Mouse (Mus musculus) natural killer cell, adult 2 months (primary cell): ENCODE data around the gene Myo9a.
"Not testable (repeated sequence)": the region's sequence is repeated elsewhere in the genome, so short reads cannot be mapped to it uniquely, and the experiment has no call there.

Experiments
- DNase-seq, 2 experiments: peaks; one replicate each; pipeline ENCODE4 v3.0.0; 2022; ENCODE audit warnings: low spot score in 2 of 2

The Myo9a gene

GRCm38 (mm10) chr9:59949511-59949910, 198.8 kb downstream of the Myo9a start:
- no peak for DNase-seq

GRCm38 (mm10) chr9:59949981-59950380, 199.3 kb downstream of the Myo9a start:
- no peak for DNase-seq

GRCm38 (mm10) chr9:59951001-59951750, 200.5 kb downstream of the Myo9a start:
- DNase-seq: no peak

GRCm38 (mm10) chr9:59951943-59952342, 201.2 kb downstream of the Myo9a start:
- DNase-seq: no peak

- DNase-seq: no peak
These were observed 201.9 kb downstream of the Myo9a start for GRCm38 (mm10) chr9:59952515-59953070.

- DNase-seq: no peak
These were observed 202.9 kb downstream of the Myo9a start for GRCm38 (mm10) chr9:59953556-59953955.

- DNase-seq: no peak
These were observed 204.5 kb downstream of the Myo9a start for GRCm38 (mm10) chr9:59955199-59955598.

- no peak for DNase-seq
These were observed 205.0 kb downstream of the Myo9a start for GRCm38 (mm10) chr9:59955692-59956091.

GRCm38 (mm10) chr9:59956496-59956895, 205.8 kb downstream of the Myo9a start:
- DNase-seq: no peak

- not testable (repeated sequence) for DNase-seq
These were observed 207.4 kb downstream of the Myo9a start for GRCm38 (mm10) chr9:59958115-59958514.

GRCm38 (mm10) chr9:59959276-59959675, 208.6 kb downstream of the Myo9a start:
- DNase-seq: peak; percentile 66 to 78

GRCm38 (mm10) chr9:59960559-59960958, 209.9 kb downstream of the Myo9a start, which contains the start of gene Nr2e3:
TSS of gene Nr2e3 (minus strand) at chr9:59960659.
- no peak for DNase-seq

GRCm38 (mm10) chr9:59961201-59961955, 210.7 kb downstream of the Myo9a start:
- no peak for DNase-seq

- no peak for DNase-seq
These were observed 213.7 kb downstream of the Myo9a start for GRCm38 (mm10) chr9:59964367-59964766.

GRCm38 (mm10) chr9:59965046-59965445, 214.3 kb downstream of the Myo9a start:
- no peak for DNase-seq

- DNase-seq: peak; percentile 13 to 43
These were observed 218.7 kb downstream of the Myo9a start for GRCm38 (mm10) chr9:59969383-59969782.

GRCm38 (mm10) chr9:59971263-59971662, 220.6 kb downstream of the Myo9a start:
- DNase-seq: no peak
